Mouse (Mus musculus): ENCODE measurements around the gene Nxpe4.
"Not testable (repeated sequence)": the region's sequence is repeated elsewhere in the genome, so short reads cannot be mapped to it uniquely, and the experiment has no call there.

Gene Nxpe4

DNA sequence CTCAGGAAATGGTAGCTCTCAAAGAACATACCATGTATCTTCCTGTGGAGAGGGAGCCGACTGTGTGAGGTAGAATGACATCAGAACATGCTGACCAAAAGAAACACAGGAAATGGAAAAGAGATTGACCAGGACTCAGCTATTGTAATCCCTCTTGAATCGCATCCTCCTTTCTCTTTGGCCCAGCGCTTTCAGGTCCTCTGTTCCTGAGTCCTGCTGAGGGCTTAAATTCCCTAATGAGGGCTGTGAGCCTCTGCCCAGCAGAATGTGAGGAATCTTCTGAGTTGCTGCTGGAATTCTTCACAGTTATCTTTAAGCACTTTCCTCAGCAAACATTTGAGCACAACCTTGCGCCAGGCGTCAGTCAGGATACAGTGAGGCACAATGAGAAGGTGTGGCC, 78.6 kb downstream of the Nxpe4 start:
- DNase-seq (ENCODE audit: low spot score in 2 of 2), result no peak

DNA sequence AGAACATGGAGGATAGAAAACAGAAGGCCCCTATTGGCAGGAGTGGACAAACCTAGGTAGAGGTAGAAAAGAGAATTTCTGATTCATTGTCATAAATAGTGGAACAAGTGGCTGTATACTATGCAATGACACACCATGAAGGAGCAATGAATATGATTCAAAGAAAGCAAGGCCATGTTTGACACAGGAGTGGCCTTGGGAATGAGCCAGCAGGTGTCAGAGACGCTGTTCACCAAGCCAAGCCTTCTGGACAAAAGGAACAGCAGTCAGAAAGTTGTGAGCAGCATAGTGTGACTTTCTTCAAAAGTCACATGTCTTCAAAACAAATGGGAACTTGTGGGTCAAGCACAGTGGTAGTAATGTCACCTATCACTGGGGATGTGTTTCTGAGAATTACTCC, 80.0 kb downstream of the Nxpe4 start:
- no peak for DNase-seq (ENCODE audit: low spot score in 2 of 2)

DNA sequence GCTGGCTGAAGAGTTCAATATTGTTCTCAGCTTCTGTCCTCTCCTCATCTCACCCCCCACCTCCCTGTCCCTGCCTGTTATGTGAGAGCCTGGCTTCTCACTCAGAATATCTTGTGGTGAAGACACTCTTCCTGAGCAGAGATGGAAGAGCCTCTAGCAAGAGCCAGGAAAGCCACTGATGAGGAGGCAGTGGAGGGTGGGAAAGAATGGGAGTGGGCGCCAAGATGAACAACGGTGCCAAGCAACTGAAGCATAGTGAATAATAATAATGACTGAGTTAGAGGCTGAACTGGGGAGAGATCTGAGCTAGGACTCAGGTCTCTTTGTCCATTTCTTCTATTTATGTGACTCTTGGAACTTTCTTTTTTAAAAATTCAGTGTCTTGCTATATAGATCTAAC, 80.9 kb downstream of the Nxpe4 start:
- DNase-seq (ENCODE audit: low spot score in 2 of 2), result no peak

DNA sequence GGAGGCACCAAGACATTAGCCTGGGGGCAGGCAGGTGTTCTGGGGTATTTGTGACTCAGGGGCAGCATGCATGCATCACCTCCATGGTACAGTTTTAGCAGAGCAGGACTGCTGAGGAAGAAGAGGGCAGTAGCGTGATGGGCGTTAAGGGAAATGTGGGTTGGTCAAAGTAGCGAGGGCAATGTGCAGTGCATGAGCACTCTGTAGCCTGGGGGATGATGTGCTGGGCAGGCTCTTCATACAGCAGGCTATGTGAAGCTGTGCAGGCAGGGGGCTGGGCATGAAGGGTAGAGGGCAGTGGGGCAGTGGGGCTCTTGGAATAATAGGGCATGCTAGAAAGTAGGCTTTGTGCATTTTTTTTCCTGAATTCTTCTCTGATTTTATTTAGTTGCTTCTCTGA, 82.4 kb downstream of the Nxpe4 start:
- no peak for DNase-seq (ENCODE audit: low spot score in 2 of 2)

DNA sequence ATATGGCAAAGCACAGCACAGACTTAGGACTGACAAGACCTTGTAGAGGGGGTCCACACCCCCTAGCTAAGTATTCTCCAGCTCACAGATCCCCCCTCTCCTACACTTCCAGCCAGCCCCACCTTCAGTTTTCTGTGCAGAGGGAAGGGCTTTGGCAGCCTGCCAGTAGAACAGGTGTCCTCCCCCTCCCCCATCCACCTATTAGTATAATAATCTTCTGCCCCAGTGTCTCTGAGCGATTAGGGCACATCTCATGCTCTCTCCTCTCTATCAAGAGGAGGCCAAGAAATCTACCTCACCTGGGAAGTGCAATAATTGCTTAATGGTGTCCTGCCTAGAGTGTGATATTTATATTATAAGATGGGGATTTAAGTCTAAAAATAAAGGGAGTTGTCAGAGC, 83.7 kb downstream of the Nxpe4 start:
- no peak for DNase-seq (ENCODE audit: low spot score in 2 of 2)

DNA sequence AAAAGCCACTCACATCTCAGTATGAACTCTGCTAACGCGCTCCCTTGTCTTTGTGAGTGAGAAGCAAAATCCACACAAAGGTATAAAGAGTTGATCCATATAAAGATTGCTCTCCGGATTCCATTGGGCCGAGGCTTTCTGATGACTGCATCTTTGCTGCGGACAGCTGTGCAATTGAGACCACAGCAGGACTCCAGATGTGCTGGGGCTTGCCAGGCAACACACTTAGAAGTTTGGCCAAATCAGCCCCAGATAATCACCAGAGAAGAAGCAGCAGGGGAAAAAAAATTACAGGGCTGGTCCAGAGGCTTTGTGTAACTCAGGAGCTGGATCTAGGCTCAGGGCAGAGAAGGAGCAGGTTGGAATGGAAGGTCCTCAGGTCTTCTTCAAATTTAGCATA, 85.5 kb downstream of the Nxpe4 start:
- DNase-seq (ENCODE audit: low spot score in 2 of 2), result no peak

DNA sequence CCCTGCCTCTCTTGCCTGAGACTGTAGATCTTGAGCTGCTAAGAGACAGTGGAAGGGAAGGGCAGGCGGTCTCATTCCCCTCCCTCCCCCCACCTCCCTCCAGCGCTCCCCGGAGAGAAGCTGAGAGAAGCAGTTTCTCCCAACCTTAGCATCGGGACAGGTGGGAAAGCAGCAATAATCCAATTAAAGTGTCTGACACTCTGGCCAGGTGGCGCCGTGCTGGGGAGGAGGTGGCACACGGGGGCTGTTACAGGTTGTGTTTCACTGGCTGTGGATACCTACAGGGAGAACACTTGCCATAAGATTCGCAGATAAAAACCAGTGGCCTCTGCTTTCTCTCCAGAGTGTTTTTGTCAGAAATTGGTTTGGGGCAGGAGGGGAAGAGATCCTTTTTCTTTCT, 90.4 kb downstream of the Nxpe4 start:
- no peak for DNase-seq (ENCODE audit: low spot score in 2 of 2)

DNA sequence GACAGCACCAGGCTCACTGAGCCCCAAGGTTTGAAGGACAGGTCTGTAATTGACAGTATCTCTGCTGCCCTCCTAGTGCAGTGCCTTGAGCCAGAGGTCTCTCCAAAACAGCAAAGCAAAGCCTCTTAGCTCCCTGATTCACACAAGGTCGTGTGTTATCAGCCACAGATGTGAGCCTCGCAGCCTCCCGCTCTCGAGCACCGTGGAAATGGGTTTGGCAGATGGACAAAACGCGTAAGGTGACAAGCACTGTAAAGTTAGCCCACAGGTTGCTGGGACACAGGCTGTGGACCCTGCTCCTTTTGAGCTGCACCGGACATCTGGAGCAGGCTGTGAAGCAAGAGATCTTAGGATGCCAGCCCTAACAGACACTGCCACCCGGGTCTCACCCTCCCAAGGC, 95.2 kb downstream of the Nxpe4 start:
- no peak for DNase-seq (ENCODE audit: low spot score in 2 of 2)

DNA sequence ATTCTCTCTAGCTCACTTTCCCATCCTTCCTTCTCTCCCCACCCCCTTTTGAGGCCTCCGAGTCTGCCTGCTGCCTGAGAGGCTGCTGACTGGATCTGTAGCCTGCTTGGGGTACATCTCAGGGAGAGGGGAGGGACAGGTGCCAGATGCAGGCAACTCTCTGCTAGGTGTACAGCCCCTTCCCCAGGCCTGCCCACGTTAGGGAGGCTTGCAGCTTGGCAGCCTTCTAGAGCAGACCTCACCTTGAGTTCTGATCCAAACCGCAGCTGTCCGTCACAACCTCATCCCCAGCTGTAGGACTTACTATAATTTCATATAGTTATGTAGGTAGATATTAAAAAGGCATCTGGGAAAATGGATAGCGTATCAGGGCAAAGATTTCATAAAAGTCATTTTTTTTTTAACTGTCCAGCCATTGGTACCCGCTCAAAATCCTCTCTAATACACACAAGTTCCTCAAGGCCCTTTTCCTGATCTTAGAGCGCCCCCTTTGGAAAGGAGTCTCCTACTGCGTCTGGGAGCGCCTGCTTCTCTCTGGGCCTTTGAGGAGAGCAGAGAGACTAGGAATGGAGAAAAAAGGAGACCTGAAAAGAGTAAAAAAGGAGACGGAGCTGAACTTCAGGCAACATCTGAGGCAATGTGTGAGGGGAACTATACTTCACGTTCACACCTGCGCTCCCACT, 96.1 kb downstream of the Nxpe4 start:
- peak; percentile 48 to 77 for DNase-seq (ENCODE audit: low spot score in 2 of 2)

DNA sequence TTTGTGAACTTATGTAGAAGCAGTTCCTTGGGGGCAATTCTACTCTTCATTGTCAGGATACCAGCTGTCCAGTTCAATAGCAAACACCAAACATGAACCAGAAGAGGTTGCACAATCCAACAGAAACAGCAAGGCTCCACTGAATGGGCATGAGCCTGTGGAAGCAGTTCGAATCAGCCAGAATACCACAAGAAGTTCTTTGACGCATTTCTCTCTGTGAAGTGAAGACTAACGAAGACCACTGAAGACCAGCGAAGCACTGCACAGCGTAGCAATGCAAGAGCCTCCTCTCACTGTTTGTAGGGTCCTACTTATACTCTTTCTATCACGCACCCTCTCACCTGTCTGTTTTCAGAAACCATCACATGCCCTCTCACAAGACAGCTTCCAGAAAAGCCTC, 102.8 kb downstream of the Nxpe4 start:
- no peak for DNase-seq (ENCODE audit: low spot score in 2 of 2)

DNA sequence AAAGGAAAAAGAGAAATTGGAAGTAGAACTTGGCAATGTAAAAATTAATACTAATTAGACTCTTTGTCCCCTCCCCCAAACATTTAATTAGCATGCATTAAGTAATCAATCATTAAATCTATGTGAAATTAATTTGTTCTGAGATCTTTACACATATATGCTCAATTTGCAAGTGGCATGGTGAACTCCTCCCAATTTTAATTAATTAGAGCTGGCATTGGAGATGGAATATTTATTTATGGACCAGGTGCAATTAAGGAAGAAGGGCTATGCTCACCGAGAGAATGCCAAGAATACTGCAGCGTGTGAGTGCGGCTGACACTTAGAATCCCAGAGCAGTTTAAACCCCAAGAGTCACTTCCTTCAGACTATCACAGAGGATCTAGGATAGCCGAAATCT, 103.7 kb downstream of the Nxpe4 start:
- no peak for DNase-seq (ENCODE audit: low spot score in 2 of 2)

DNA sequence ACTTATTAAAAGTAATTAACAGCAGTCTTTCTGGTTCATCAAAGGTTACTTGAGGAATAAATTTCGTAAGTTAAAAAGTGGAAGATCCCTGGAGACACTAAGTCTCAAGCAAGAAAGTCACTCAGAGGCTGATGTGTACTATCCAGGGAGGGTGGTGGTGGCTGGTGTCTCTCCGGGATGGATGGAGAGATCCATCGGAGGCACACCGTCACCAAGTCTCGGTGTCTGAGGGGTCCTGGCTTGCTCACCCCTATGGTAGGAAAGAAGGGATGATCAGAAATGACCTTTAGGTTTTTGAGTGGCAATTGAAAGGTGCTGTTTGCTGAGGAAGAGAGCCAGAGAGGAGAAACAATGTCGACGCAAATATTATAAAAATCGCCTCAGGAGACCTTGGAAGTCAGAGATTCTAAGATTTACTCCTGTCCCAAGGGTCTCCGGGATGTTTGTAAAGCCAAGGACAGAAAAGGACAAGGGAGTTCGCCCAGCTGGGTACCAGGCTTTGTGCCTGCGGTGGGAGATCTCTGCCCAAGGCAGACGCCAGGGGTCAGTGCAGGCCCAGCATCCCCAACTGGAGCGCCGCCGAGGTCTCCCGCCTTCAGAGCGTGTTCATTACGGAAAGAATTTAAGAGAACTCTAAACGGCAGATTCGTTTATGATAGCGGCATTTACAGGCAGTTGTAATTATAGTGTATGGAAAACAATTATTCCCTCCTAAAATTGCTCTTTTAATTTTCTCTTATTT, 104.6 kb downstream of the Nxpe4 start:
- DNase-seq (ENCODE audit: low spot score in 2 of 2), result peak; percentile 79

DNA sequence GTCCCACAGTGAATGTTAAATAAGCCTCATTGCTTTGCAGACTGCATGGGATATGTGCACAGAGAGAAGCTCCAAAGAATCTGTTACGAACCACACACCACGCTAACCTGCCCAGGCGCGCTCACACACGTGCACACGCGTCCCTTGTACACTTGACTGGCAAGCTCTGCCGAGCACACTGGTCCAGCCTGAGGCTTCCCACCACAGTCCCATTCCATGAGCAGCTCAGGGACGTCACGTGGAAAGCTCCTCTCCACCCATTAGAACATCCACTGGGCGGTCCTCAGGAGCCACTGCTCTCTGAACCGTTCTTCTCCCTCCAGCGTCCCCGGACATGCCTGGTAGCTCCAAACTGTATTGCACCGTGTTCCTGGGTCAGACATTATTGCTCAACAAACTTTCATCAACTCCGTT, 105.2 kb downstream of the Nxpe4 start:
- DNase-seq (ENCODE audit: low spot score in 2 of 2), result peak; percentile 32 to 36

DNA sequence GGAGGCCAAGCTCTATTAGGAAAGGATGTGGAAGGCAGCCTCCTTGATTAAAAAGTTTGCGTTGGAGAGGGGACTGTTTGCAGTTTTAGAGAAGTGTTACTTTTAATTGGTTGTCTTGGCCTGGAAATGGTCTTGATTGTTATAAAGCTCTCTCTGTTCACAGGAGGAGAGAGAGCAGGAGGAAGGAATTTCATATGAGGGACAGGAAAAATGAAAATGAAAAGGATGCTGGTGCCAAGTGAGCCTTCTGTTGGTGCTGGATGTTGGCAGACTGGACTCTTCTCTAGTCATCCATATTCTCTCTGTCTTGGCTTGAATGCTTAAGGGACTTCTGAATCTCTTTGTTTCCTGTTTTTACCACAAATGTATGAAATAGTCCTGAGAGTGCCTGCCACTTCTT, 106.1 kb downstream of the Nxpe4 start:
- DNase-seq (ENCODE audit: low spot score in 2 of 2), result no peak

DNA sequence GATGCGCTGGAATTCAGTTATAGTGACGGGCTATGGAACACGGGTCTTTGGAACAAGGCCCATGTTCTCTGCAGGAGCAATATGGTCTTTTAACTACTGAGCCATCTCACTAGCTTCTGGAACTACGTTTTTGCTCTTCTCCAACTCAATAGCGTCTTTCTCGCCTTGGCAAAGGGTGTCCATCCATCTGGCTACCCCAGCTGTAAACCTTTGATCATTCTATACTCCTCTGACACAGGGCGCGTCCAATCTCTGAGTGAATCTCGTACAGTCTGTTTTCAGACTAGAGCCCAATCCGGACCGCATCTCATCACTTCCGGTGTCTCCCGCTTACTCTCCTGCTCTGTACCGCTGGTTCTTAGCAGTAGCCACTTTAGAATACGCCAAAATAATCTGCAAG, 115.0 kb downstream of the Nxpe4 start:
- DNase-seq (ENCODE audit: low spot score in 2 of 2), result no peak

DNA sequence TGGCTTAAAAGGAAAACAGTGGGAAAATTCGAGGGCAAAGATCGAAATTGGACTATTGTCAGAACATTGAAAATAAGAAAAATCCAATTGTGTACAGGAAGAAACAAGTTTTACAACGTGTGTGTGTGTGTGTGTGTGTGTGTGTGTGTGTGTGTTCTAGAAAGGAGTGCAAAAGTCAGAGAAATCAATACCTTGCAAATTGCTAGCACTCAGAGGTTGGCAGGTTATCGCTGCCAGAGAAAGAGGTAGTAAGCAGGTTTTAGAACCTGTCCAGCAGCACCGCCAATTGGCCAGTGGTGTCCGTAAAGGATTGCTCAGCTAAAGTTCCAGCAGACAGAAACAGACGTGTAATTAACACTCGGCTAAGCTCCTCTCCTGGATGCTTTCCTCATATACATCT, 122.4 kb downstream of the Nxpe4 start:
- no peak for DNase-seq (ENCODE audit: low spot score in 2 of 2)

DNA sequence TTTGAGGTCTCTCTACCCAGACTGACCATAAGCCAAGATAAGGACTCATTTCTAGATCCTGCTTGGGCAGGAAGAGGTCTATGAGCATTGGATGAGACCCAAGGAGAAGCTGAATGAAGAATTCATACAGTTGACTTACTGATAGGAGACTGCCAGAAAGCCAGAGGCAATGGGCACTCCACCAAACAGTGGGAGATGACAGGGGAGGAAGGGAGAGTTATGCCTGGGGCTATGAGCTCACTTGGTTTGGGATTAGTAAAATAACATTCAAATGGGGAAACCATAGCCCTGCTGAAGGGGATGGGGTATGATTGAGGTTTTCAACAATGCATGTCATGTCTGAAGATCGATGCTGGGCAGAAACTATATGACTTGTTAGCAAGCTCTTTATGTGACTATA, 128.5 kb downstream of the Nxpe4 start:
- no peak for DNase-seq (ENCODE audit: low spot score in 2 of 2)

DNA sequence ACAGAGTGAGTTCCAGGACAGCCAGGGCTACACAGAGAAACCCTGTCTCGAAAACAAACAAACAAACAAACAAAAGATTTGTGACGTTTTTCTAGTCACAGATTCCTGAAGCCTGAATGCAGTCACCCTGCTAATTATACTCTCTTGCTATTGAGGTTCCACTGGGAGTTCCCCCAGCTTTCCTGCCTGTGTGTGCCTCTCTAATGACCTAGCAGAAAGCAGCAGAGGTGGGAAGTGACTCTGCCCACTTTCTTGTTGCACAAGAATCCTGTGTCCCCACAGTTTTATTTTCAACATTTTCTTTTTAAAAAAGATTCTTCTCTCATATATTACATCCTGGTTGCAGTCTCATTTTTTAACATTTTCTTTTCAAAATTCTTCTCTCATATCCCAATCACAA, 132.9 kb downstream of the Nxpe4 start:
- DNase-seq (ENCODE audit: low spot score in 2 of 2), result no peak

DNA sequence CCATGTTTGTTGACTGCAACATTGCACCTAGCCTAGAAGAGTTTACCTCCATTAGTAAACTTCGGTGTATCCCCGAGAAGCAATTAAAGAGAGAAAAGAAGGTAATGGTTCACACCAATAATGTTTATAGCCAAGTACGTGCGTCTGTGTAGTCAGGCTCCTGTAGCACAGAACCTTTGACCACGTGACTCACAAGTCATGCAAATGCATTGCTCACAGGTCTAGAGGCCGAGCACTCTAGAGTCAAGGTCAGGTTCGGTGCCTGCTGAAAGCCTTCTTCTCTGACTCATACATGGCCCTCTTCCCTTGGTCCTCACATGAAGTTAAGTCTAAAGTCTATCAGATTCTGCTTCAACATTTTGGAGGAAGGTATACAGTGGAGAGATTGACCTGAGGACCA, 137.2 kb downstream of the Nxpe4 start:
- no peak for DNase-seq (ENCODE audit: low spot score in 2 of 2)

DNA sequence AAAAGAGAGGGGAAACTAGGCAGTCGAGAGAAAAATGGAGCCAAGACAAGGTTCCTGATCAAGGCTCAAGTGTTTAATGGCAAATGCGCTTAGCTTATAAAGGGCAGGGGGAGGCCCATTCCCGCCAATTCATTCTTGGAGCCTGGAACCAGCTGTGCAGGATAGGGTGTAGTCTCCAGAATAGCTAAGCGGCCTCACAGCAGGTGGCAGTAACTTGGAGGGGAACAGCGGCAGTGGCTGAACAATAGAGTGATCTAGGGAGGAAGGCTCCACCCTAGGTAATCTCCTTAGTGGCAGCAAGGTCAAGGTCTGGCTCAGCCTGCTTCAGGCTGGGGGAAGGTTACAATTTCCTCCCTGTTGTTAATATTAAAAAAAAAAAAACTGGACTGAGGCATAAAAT, 141.7 kb downstream of the Nxpe4 start:
- not testable (repeated sequence) for DNase-seq (ENCODE audit: low spot score in 2 of 2)

DNA sequence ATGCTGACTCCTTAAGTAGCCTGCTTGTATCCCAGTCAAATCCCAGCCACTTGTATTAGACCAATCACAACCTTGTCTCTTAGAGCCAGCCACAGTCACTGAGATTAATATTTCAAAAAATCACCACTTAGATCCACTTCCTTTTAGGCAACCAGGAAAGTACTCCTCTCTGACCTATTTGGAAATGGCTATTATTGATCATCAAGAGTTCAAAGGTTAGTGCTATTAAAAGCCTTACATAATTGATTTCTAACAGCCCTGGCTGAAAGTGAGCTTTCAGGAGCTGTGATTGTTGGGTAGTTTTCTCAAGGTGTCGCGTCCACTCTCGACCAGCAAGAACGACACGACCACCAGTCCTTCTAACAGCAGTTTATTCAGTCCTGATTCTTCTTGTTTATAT, 149.4 kb downstream of the Nxpe4 start:
- DNase-seq (ENCODE audit: low spot score in 2 of 2), result no peak

DNA sequence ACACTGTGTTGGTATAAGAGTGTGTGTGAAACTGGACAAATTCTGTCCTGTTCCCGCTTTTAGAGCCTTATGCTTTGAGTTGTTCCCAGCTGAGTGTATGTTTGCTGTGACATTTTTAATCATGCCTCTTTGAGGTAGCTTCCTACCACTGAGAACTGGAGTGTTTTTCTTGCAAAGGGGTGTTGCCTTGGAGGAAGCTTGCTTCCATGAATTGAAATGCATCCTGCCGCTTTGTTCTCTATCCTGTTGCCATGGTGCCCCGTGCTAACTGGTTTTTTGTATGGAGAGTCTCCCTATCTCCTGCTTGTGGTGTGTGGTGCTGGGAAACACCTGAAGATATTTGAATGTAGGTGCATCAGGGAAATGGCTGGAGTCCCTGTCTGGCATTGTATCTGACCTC, 152.4 kb downstream of the Nxpe4 start:
- DNase-seq (ENCODE audit: low spot score in 2 of 2), result peak; percentile 11 to 17

DNA sequence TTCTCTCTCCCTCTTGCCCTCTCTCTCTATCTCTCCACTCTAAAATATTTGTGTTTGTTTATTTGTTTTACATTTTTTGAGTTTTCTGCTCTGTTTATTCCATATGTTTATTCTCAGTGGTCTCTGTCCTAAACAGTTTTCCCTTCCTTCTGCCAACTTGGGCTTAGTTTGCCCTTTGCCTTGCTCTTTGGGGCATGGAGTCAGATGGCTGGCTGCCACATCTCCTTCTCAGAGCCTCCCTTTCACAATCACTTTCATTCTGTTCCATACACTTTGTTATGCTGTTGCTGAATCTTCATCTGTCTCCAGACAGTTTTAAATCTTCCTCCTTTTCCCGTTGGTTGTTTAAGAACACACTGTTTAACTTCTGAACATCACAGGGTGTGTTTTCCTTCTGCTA, 154.0 kb downstream of the Nxpe4 start:
- no peak for DNase-seq (ENCODE audit: low spot score in 2 of 2)

DNA sequence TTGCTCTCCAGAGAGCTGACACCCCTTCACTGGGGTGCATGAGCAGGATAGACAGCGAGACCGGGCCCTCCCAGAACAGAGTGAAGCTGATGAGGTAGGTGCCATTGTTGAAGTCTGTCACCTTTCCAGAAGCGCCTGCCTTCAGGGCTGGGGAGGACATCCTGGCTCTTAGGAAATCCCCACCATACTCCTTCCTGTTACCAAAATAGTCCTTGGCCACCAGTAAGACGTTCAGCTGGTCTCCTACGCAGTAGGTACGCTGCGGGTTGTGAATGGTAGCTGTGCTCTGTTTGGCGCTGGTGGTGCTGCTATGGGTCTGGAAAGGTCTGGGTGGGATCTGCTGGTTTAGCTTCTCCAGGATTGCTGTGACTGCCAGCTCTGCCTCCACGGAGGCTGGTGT, 164.5 kb downstream of the Nxpe4 start:
- DNase-seq (ENCODE audit: low spot score in 2 of 2), result no peak

Data from right cerebral cortex, adult 2 months (tissue).